ENCODE assay signal across 13 mouse cellular contexts in the genomic region with DNA sequence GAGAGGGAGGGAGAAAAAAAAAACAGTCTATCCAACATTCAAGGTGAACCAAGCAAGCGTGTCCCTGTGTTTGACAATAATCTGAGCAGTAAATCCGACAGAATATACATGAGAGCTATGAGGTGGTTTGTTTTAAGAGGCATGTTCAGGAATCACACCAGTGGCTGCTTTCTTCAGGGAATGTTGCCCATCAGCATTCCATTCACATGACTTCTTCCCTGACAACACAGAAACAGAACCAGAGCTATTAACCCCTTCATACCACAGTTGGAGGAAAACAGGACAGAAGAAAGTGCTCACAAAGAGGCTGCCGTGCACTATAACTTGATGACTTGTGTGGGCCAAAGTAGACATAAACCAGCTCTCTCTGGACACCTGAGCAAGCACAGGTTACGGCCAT. TPM values are rescaled to one million over a fixed set of nuclear protein-coding genes. Genes with fewer than 3 reads are reported as not detected.
DNase-seq lines count a peak whose midpoint lies in the region; ATAC-seq and TF ChIP-seq lines count a peak whose summit lies in the region.
"Had no signal": no experiment of that assay in that cellular context is flagged by ENCODE, and none has a peak within 500 bp of the region (broad histone marks: within the 10 kb centered on the region; RNA-seq: fewer than 3 reads in every experiment).

No protein-coding gene starts in this region.

- no peaks in the 10 kb centered on the region for H3K27me3 ChIP-seq in heart, embryonic 16.5 days (ENCODE audit: control insufficient read depth, insufficient read depth, low read length)
- no peaks in the 10 kb centered on the region for H3K27me3 ChIP-seq in lung, embryonic 14.5 days (ENCODE audit: insufficient read depth, low read length)
- H3K27me3 ChIP-seq: CH12.LX; embryonic facial prominence, embryonic 13.5 days had no signal

- no peak; the same call in 1 of the 2 replicates for ATAC-seq in heart, embryonic 16.5 days (replicated peaks; ENCODE audit: extremely low read depth, insufficient read depth, low FRiP score)
- no peak for ATAC-seq in lung, embryonic 14.5 days (ENCODE audit: insufficient read depth)
- ATAC-seq: forebrain, postnatal 0 days; liver, postnatal 0 days had no signal

- no peak overlapping the region for H3K4me3 ChIP-seq in heart, embryonic 16.5 days (ENCODE audit: low read length)
- H3K4me3 ChIP-seq in lung, embryonic 14.5 days (ENCODE audit: low read depth, low read length): no peak overlapping the region
- H3K4me3 ChIP-seq: embryonic facial prominence, embryonic 13.5 days had no signal

- WGBS in heart, embryonic 16.5 days: 38% methylated on average over 4 of the region's 4 CpGs
- WGBS in lung, embryonic 14.5 days: 47% methylated on average over 4 of the region's 4 CpGs

- H3K4me1 ChIP-seq in heart, embryonic 16.5 days (ENCODE audit: control insufficient read depth, insufficient read depth, low read length): peaks cover 7% of the 10 kb centered on the region
- peaks cover 14% of the 10 kb centered on the region; the same call in 1 of the 2 replicates for H3K4me1 ChIP-seq in lung, embryonic 14.5 days (ENCODE audit: insufficient read depth)
- H3K4me1 ChIP-seq: embryonic facial prominence, embryonic 13.5 days had no signal

- no peak for TF ChIP-seq CTCF in lung, embryonic 14.5 days (IDR thresholded peaks at IDR 0.05; ENCODE audit: low read depth)

- no peak for DNase-seq in heart, adult 8-10 months (ENCODE audit: low spot score)
- peak; percentile 89 for DNase-seq in 3T3-L1 (ENCODE audit: low read depth, low spot score)
- DNase-seq in adipocyte (ENCODE audit: low spot score): peak; percentile 30
- DNase-seq in lung, embryonic 14.5 days: peak; percentile 76
- DNase-seq in left cerebral cortex, postnatal 4 days: no peak
- DNase-seq in spleen, postnatal 14 days (ENCODE audit: low spot score in 2 of 2): no peak
- no peak for DNase-seq in yolk sac, embryonic 10.5 days (ENCODE audit: low spot score)
- DNase-seq: cerebellum, adult 9-10 months; forebrain, postnatal 0 days; liver, postnatal 0 days had no signal

- no peak overlapping the region for H3K4me2 ChIP-seq in heart, embryonic 16.5 days (ENCODE audit: low read depth, low read length)
- peak overlapping the region; percentile 32; the same call in 1 of the 2 replicates for H3K4me2 ChIP-seq in lung, embryonic 14.5 days
- H3K4me2 ChIP-seq: embryonic facial prominence, embryonic 13.5 days had no signal

- intact Hi-C loops in left cerebral cortex, postnatal 4 days (cut with DNase I): no loop called here

- no peaks in the 10 kb centered on the region for H3K36me3 ChIP-seq in heart, embryonic 16.5 days (ENCODE audit: control insufficient read depth, insufficient read depth)
- H3K36me3 ChIP-seq in lung, embryonic 14.5 days (ENCODE audit: insufficient read depth): no peaks in the 10 kb centered on the region
- H3K36me3 ChIP-seq: embryonic facial prominence, embryonic 13.5 days had no signal

- 0 out of 2 replicates have a peak overlapping the region, but pooled peaks have one; percentile 29 for H3K27ac ChIP-seq in heart, embryonic 16.5 days (ENCODE audit: low read length)
- peak overlapping the region; percentile 44; the same call in 1 of the 2 replicates for H3K27ac ChIP-seq in lung, embryonic 14.5 days (ENCODE audit: low read depth)
- H3K27ac ChIP-seq: embryonic facial prominence, embryonic 13.5 days had no signal

- H3K9me3 ChIP-seq in heart, embryonic 16.5 days (replicated peaks; ENCODE audit: control insufficient read depth, low read length): no peaks in the 10 kb centered on the region
- H3K9me3 ChIP-seq in lung, embryonic 14.5 days (ENCODE audit: low read depth, low read length): no peaks in the 10 kb centered on the region
- H3K9me3 ChIP-seq: embryonic facial prominence, embryonic 13.5 days had no signal

- H3K9ac ChIP-seq in heart, embryonic 16.5 days (ENCODE audit: low read length): no peak overlapping the region
- H3K9ac ChIP-seq in lung, embryonic 14.5 days: no peak overlapping the region
- H3K9ac ChIP-seq: embryonic facial prominence, embryonic 13.5 days; forebrain, postnatal 0 days; liver, postnatal 0 days had no signal

RNA-seq across cellular contexts. Expression of a gene that starts 16.5 kb away (rescaled TPM):
- 16.1 and 20.4 TPM in 2 replicates for polyA plus RNA-seq in heart, embryonic 16.5 days (2015; fragmentation: Nextera tagmentation; extraction: Ambion mirVana)
- total RNA-seq in heart, adult 8-10 months (2022): 10 to 100 TPM in 1 of 4 experiments, 1 to 10 TPM in 3; 9.5 to 10.5 (median 9.7) TPM
- polyA plus RNA-seq in lung, embryonic 14.5 days (2014; fragmentation: Nextera tagmentation; extraction: Ambion mirVana): 29.4 and 30.8 TPM in 2 replicates
- 10 to 100 TPM; 20.6 to 23.4 TPM for total RNA-seq in left cerebral cortex, postnatal 4 days (2021)

RNA-seq across cellular contexts. Expression of a gene that starts 37.1 kb away (rescaled TPM):
- 0.14 and 0.92 TPM in 2 replicates for polyA plus RNA-seq in heart, embryonic 16.5 days (2015; fragmentation: Nextera tagmentation; extraction: Ambion mirVana)
- total RNA-seq in heart, adult 8-10 months (2022): under 1 TPM; 0.13 to 0.56 (median 0.24) TPM
- 5.0 and 5.6 TPM in 2 replicates for polyA plus RNA-seq in lung, embryonic 14.5 days (2014; fragmentation: Nextera tagmentation; extraction: Ambion mirVana)
- total RNA-seq in left cerebral cortex, postnatal 4 days (2021): under 1 TPM; 0.78 to 0.89 TPM
- total RNA-seq: CH12.LX had no signal

Comparison
In these comparisons a context has a peak if more than half of its experiments do, and no peak if none do; other contexts are left out.
1. DNase-seq: peak in 3T3-L1 (single experiment), adipocyte (single experiment) and lung, embryonic 14.5 days (single experiment); none in heart, adult 8-10 months (single experiment), left cerebral cortex, postnatal 4 days (single experiment), spleen, postnatal 14 days (0 of 2) and yolk sac, embryonic 10.5 days (single experiment).